Mouse (Mus musculus) c-Kit-negative CD71-positive TER-119-positive erythroid progenitor cells, embryonic 14.5 days (primary cell): ENCODE data around the gene Phlpp1.

Experiments
- DNase-seq: peaks from one replicate; pipeline ENCODE4 v3.0.0-alpha.2; 2013; ENCODE audit warnings: low read depth, low spot score

Gene Phlpp1

DNA sequence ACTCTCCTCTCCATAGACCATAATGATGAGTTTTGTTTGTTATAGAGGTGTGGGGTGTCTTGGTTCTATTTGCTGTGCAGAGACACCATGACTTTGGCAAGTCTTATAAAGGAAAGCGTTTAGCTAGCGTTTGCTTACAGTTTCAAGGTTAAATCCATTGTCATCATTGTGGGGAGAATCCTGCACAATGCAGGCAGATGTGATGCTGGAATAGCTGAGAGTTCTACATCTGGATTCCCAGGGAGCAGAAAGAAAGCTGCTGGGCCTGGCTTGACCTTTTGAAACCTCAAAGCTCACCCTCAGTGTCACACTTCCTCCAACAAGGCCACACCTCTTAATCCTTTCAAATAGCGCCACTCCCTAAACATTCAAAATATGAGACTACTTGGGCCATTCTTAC is 7.4 kb upstream of the Phlpp1 start:
- no peak for DNase-seq

DNA sequence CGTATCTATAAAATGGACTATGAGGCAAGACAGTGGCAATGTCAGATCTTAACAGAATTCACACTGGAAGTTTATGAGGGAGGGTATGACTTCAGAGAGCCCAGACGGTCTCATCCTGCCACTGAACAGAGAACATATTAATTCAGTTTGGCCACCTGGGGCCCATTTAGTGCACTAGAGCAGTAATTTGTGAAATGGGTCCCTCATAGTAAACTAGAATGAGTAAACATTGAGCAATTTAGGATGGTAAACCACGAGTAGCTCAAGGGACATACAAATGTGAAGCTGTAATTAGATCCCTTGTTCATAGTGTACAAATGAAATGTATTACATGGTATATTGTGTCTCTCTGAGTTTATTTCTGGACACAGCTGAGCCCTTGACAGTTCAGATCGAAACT is 3.6 kb upstream of the Phlpp1 start:
- no peak for DNase-seq

DNA sequence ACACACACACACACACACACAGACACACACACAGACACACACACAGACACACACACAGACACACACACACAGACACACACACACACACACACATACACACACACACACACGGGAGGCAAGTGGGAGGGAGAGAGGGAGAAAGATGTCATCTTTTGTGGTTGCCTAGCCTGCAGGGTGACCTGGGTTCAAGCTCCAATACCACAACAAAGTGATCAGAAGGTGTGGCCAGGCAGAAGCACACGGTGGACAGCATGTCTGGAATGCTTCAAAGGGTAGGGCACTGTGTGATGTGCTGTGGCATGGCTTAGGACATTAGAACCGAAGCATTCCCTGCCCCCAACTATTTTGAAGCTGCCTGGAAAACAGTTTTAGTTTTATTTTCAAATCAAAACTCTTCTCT is 2.8 kb upstream of the Phlpp1 start:
- no peak for DNase-seq

DNA sequence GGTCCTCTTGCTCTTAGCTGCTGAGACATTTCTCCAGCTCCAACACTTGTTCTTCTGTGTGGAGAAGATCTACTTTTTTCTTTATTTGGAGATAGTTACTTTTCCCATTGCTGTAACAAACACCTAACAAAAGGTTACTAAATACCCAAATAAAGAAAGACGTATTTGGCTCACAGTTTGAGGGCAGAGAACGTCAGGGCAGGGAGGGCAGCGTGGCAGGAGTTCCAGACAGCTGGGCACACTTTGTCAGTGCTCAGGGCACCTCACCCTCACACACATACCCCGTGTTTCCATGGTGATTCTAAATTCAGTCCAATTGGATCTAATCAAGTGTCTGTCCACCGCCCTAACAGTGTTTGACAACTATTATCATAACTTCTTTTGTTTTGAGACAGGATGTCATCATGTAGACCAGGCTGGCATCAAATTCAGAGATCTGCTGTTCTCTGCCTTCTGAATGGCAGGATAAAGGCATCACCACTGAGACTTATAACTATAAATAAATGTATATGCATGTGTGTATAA is 1.7 kb upstream of the Phlpp1 start:
- no peak for DNase-seq

DNA sequence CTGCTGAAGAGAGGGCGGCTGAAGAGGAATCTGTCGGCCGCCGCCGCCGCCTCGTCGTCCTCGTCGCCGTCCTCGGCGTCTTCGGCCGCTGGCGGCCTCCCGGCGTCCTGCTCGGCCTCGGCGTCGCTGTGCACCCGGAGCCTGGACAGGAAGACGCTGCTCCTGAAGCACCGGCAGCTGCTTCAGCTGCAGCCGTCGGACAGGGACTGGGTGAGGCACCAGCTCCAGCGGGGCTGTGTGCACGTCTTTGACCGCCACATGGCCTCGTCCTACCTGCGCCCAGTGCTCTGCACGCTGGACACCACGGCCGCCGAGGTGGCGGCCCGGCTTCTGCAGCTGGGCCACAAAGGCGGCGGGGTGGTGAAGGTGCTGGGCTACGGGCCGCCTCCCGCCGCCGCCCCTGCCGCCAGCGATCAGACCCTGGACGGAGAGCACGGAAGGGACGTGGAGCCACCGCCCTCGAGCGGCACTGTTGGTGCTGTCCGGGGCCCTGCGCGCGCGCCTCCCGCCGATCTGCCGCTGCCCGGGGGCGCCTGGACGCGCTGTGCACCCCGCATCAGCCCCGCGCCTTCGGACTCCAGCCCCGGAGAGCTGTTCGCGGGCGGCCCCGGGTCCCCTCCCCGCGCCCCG is 864 bp downstream of the Phlpp1 start:
- DNase-seq, result peak; percentile 36

DNA sequence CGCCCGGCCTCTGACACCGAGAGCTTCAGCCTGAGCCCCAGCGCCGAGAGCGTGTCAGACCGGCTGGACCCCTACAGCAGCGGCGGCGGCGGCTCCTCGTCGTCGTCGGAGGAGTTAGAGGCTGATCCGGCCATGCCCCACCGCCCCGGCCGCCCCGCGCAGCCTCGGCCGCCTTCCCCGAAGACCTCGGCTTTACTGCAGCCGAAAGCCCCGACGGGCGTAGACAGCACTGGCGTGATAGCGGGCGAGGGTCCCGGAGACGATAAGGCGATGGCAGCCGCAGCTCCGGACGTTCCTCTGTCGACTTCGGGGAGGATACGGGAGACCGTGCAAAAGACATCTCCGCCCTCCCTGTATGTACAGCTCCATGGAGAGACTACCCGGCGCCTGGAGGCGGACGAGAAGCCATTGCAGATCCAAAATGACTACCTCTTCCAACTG is 1.4 kb downstream of the Phlpp1 start:
- no peak for DNase-seq

DNA sequence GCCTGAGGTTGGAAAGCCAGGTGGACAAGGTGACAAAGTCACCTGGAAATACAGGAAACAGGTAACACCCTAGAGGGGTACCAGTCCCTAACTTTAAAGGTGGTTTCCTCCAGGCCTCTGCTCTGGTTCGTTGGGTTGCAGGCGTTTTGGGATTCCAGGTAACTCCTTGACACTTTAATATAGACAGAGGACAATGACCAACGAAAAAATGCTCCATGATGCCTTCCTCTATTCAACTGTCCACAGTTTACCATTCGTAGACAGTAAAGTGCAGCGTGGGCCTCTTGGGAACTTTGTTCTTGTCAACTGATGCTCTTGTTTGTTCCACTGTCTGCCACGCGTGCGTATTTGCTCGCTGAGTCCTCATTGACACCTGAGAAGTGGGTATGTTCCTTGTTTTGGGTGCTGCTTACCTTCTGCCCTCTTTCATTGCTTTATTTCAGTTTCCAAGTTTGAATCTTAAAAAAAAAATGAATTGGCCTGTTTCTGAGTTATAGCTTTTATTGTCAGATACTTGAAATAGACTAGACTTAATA is 2.1 kb downstream of the Phlpp1 start:
- no peak for DNase-seq

DNA sequence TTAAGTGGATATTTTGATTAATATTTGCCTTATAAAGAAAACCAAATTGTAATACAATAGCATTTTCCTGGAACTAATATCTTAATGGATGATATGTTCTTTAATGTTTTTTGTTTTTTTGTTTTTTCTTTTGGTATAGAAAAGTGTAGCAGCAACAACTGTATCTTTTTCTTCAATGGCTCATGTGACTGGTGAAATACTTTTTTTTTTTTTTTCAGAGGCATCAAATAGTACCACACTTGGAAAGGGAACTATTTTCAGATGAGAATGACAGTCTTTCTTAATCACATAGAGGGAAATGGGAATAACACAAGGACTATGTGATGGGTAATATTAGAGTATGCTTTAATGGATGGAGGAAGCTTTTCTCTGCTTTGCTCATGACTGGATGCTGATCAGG is 3.0 kb downstream of the Phlpp1 start:
- DNase-seq, result no peak

DNA sequence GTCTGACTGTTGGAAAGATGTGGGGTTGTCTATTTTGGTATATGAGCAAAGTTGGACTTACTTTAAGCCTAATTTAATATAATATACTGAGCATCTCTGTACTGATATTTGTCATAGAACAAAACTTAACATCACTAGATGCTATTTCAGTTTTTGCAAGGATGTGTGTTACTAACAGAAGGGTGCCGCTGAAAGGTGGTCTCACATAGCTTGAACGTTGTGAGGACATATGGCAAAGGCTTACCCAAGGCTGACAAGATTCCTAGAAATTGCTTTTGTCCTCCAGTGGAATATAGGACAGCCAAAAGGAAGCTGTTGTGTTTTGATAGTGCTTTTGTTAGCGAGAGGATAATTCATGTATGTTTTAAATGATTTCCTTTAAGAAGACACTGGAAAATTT is 3.8 kb downstream of the Phlpp1 start:
- DNase-seq, result no peak

DNA sequence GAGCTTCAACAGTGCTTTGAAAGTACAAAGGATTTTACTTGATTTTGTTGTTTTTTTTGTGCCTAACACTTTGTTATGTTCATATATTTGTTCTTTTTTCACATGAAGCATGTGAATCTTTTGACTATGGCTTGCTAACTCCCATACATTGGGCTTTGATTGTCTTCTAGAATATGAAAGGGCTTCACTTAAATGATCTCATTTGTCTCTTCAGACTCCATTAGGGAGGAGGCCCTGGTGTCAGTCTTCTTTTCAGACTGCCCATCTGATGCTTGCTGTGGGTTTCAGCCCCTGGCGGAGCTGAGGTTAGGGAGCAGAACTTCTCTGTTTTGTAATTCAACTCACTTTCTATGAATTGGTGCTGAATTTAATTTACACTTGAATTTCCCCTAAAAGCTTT is 5.2 kb downstream of the Phlpp1 start:
- DNase-seq, result no peak

DNA sequence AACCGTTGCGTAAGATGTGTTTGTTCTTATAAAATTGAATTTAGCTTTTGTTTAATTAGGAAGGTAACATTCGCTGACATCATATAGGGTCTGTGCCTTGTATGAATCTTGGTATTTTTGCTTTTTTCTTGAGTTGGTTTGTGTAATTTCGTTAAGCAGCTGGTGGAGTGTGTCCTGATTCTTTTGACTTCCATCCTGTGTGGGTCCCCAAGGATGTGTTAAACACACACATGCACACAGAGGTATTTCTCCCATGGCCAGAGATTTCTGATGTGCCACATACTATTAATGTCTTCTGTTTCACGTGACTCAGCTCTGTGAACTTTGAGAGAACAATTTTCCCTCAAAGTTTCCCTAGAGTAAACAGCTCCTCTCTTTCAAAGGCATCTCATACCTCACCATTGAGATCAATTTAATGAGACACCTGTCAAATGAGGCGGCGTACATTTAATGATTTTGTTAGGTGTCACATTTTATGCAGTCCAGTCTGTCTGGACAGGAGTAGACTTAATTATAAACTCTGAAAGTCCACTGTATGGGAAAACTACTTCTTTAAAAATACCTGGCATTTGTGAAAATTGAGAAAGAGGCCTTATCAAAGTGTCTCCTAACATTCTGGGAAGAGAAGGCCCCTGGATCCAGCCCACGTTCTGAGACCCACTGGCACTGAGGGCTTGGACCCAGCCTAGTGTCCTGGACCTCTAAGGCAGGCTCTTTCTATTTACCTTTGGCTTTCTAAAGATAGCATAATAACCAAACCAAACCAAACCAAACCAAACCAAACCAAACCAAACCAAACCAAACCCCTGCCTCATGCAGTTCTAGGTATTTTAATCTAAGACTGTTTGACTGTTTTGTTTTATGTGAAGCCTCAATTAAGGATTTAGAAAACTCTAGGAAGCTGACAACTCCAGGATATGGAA is 6.6 kb downstream of the Phlpp1 start:
- DNase-seq, result no peak

DNA sequence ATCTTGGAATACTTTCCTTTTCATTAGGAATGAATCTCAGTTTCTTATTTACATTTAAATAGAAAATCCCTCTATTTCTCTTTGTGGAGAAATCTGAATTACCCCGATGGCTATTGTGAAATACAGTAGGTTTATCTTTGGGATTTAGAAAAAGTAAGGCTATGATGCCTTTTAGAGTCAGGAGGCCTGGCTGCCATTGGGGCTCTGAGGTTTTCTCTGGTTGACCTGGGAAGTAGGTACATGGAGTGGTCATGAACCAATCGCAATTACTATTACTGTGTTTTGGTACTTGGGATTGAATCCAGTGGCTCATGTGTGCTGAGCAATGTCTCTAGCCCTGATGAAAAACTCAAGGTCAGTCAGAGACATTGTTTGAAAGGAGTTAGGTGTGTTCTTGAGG is 12.1 kb downstream of the Phlpp1 start:
- no peak for DNase-seq

DNA sequence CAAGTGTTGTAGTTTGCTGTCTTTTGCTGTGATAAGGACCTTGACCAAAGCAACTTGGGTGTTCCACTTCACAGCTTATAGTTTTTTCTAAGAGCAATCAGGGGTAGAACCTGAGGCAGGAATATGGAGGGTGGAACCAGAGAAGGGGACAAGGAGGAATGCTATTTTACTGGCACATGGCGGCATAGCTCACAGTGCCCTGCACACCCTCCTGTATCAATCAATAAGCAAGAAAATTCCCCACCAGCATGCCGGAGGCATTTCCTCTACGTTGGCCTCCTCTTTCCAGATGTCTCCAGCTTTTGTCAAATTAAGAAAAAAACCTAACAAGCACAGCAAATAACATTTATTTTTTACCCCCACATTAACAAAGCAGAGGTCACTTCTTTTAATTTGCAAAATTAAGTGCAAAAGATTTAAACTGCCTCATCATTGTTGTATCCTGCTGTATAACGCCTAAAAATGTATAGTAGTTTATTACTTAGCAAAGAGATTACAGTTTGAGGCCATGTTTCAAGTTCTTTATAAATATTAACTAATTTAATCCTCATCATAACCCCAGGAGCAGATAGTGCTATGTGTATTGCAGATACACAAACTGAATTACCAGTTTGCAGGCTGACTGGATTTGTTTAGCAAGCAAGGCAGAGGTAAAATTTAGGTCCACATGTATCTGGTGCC is 13.4 kb downstream of the Phlpp1 start:
- no peak for DNase-seq

DNA sequence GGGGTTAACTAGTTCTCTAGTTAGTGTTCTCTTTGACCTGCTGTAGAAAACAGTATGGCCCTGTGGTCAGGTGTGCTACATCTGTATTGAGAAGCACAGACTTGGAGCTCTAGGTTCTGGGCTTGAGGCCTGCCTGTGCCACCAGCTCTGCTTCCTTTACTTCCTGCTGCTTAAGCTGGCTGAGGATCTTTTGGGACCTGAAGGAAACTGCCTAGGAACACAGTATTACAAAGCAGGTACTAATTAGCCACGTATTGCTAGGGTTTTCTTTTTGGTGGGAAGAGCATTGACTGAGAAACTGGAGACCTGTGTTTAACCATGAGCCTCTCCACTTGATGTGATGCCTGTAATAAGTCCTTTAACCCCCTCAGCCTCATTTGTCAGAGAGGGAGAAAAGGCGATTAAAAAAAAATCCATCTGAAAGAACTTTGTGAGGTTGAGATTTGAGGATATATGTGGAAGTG is 13.9 kb downstream of the Phlpp1 start:
- DNase-seq, result no peak

DNA sequence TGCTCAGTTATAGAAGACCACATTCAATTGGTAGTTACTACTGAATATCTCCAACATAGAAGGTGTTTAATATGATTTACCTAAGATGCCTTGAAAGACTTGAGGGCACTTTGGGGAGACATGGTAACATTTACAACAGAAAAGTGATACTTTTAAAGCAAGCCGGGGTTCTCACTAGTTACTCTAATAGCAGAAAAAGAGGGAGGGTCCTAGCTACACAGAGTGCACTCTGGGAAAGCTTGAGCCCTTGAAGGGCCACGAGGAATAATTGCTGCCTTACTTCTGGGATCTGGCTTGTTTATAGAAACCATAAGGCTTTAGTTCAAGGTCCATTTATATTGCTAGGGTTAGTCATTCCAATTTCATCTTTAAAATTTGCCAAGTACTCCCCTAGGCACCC is 14.5 kb downstream of the Phlpp1 start:
- DNase-seq, result no peak

DNA sequence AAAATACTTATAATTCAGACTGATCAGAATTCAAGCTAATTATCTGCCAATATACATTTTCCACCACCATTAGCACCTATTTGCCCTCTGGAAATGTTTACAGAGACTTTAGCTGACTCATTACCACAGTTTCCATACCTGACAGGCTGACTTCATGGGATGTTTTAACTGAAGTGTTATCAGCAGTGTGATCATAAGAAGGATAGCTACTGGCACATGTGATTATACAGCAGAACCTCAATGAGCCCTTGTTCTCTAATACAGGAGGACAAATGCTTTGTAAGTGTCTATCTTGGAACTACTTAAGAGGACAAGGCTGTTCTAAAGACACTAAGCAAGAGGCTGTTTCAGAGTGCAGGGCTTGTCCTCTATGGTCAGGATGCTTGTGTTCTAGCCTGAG is 15.9 kb downstream of the Phlpp1 start:
- no peak for DNase-seq

DNA sequence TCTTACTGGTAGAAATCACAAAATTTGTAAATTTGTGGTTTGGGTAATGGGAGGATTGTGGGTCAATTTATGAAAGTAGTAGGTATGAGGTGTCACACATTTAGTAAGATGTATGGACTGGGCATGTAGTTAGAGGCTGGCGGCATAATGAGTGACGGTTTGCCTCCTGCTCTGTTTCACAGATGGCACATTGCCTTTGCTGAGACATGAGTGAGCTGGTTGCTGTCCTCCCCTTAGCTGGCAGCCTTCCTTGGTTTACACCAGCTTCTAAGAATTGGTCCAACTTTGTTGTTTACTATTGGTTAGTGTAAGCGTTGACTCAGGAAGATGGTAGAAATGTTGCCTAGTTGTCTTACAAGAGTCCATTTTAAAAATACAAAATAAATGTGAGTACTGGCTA is 17.2 kb downstream of the Phlpp1 start:
- no peak for DNase-seq

DNA sequence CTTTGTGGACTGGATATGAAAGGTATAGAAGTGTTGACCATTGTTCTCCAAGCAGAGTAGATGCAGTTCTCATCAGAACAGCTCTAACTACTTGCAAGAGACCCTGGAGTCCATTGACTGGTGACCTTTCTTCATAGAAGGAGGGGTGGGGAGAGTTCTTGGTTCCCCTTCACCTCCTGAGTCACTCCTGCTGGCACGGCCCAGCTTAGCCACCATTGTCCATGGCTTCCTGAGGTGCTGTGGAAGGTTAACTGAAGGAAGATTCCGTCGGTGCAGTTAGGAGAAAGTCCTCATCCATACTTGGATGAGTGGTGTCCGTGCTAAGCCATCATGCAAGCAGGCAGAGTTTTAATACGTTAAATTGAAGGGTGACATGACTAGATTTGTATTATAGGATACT is 17.8 kb downstream of the Phlpp1 start:
- DNase-seq, result no peak

DNA sequence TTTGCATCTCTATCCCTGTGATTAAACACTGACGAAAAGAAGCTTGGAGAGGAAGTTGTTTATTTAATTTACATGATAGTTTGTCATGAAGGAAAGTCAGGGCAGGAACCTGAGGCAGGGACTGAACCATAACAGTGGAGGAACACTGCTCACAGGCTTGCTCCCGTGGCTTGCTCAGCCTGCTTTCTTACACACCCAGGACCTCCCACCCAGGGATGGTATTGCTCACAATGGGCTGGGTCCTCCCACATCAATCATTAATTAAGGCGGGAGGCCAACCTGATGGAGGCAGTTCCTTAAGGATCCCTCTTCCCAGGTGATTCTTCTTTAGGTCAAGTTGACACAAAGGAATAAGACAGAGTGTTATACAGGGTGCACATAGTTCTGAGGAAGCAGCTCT is 19.1 kb downstream of the Phlpp1 start:
- DNase-seq, result no peak

DNA sequence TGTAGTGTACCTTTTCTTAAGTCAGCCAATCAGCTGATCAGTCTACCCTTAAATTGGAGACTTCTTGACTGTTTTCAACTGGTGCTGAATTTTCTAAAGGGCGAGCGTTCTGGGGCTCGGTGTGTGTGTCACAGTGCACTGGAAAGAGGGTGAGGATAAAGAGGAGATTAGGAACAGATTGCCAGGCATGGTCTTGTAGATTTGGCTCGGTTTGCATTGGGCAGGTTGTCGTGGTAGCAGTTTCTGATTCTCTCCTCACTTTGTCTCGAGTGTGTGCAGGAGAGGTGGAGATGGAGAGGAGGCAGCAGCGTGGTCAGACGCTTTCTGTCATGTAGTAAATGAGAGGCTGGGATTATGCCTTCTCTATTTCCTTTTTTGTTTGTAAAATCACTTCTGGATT is 20.3 kb downstream of the Phlpp1 start:
- no peak for DNase-seq

DNA sequence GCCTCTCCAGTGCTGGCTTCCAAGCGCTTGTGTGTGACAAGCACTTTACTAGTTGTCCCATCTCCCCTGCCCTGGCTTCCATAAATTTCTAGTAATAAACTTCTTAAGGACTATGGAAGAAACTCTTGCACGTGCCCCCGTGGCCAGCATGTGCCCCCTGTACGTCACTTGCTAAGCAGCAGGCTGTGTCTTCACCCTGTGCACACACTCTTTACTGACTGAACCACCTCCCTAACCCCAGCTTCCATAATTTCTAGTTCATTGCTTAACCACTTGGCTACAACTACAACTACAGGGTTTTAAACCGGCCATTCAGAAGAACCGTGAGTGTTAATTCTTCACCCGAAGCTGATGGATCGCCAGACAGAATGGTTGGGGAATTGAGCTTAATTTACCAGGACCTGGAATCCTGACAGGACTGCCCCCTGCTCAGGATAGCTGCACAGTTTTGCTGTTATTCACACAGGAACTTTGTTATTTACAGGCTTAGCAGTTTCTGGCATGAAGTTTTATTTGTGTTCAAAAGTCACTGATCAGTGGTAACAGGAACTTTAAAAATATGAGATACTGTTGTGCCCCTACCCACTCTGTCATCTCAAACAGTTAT is 21.4 kb downstream of the Phlpp1 start:
- DNase-seq, result no peak

DNA sequence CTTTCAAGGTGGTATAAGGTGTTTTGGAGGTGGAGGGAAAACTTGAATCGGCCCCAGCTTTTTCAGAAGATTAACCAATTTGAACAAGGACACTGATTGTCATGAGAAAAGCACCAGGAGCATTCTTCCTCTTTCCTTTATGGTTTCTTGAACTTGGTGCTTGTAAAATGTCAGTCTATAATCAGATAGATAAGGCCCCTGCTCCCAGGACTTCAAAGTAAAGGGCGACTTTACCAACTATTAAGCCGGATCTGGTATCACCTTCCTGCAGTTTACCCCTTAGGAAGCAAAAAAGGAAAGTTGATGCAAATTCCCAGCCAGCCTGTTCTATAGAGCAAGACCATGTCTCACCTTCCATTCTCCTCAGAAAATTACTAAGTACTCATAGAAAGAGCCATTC is 21.9 kb downstream of the Phlpp1 start:
- no peak for DNase-seq
